Mouse (Mus musculus) liver, postnatal 0 days (tissue): ENCODE measurements around the gene Apof. TPM values are rescaled to one million over a fixed set of nuclear protein-coding genes. Genes with fewer than 3 reads are reported as not detected.
"Not testable (repeated sequence)": the region's sequence is repeated elsewhere in the genome, so short reads cannot be mapped to it uniquely, and the experiment has no call there.

Experiments
- ATAC-seq: fragments of 200-750 bp; cut with Nextera tagmentation; 2 replicates; pipeline ENCODE4 v1.8.0; 2017; ENCODE audit warnings: mild to moderate bottlenecking, moderate library complexity
- DNase-seq: peaks from one replicate; pipeline ENCODE4 v3.0.0-alpha.2; 2016
- H3K27ac ChIP-seq: fragments of 300-500 bp; sonication (generic); 2 replicates; pipeline ENCODE4 v1.5.1; 2014; ENCODE audit warnings: antibody characterized with exemption, moderate library complexity, mild to moderate bottlenecking, low read depth
- H3K27me3 ChIP-seq: fragments of 300-500 bp; sonication (generic); 2 replicates; pipeline ENCODE4 v1.6.1; 2014; ENCODE audit warnings: low read length, control low read depth, mixed read lengths; ENCODE audit not compliant: insufficient read depth
- H3K36me3 ChIP-seq: fragments of 300-500 bp; sonication (generic); replicated peaks from 2 replicates; pipeline ENCODE4 v1.6.1; 2014; ENCODE audit warnings: mild to moderate bottlenecking, control low read depth, low read length, moderate library complexity, mixed read lengths; ENCODE audit not compliant: insufficient read depth
- H3K4me1 ChIP-seq: fragments of 300-500 bp; sonication (generic); 2 replicates; pipeline ENCODE4 v1.6.1; 2014; ENCODE audit warnings: antibody characterized with exemption, mild to moderate bottlenecking, control low read depth; ENCODE audit not compliant: insufficient read depth
- H3K4me2 ChIP-seq: fragments of 300-500 bp; sonication (generic); 2 replicates; pipeline ENCODE4 v1.6.1; 2014; ENCODE audit warnings: low read depth, mild to moderate bottlenecking, low read length, moderate library complexity, mixed read lengths
- H3K4me3 ChIP-seq: fragments of 300-500 bp; sonication (generic); 2 replicates; pipeline ENCODE4 v1.5.1; 2014; ENCODE audit warnings: low read depth, low read length
- H3K9ac ChIP-seq: fragments of 300-500 bp; sonication (generic); replicated peaks from 2 replicates; pipeline ENCODE4 v1.6.1; 2014; ENCODE audit warnings: mild to moderate bottlenecking, moderate library complexity
- H3K9me3 ChIP-seq: fragments of 300-500 bp; sonication (generic); 2 replicates; pipeline ENCODE4 v1.6.1; 2016; ENCODE audit warnings: mild to moderate bottlenecking, control low read depth, low read length, mixed read lengths
- CTCF ChIP-seq: sonication (generic); IDR thresholded peaks from 2 replicates; pipeline ENCODE4 v1.5.1; 2016; ENCODE audit warnings: antibody characterized with exemption, low read depth
- EP300 ChIP-seq: IDR thresholded peaks from 2 replicates; pipeline ENCODE4 v1.6.1; 2016; ENCODE audit warnings: antibody characterized with exemption, low read depth, mild to moderate bottlenecking
- WGBS: fragments of 180-500 bp; shearing (Covaris S2); extraction: QIAGEN DNeasy Blood & Tissue Kit; methylation state at CpG from one replicate; pipeline ENCODE4 v1.1.7; 2014; ENCODE audit not compliant: insufficient replicate concordance; 5-methylcytosine and 5-hydroxymethylcytosine counted together
- polyA plus RNA-seq: library from polyadenylated mRNA; unstranded; fragments of >200 nt; fragmentation: Nextera tagmentation; extraction: Ambion mirVana; gene quantifications from 2 replicates; pipeline ENCODE4 v1.2.1, GENCODE M21; 2015

Apof gene
- polyA plus RNA-seq, 1 experiment from 2014 or later = 1,338 TPM

GRCm38 (mm10) chr10:128263393-128264310 is 4.8 kb upstream of the Apof start:
- H3K4me1 ChIP-seq = peaks cover 12% of the 10 kb centered on the region
- H3K9me3 ChIP-seq = no peaks in the 10 kb centered on the region
- no peak overlapping the region for H3K27ac ChIP-seq
- 72% methylated on average over 6 of the region's 6 CpGs for WGBS
- no peaks in the 10 kb centered on the region for H3K27me3 ChIP-seq
- H3K4me2 ChIP-seq = no peak overlapping the region
- ATAC-seq (no peak), DNase-seq (no peak)
- H3K4me3 ChIP-seq = no peak overlapping the region
- TF ChIP-seq CTCF (no peak), EP300 (no peak)
- no peak overlapping the region for H3K9ac ChIP-seq
- no peaks in the 10 kb centered on the region for H3K36me3 ChIP-seq

- peak overlapping the region; percentile 63 for H3K9ac ChIP-seq
- H3K4me3 ChIP-seq = peak overlapping the region; percentile 83
- peak overlapping the region; percentile 68 for H3K4me2 ChIP-seq
- peaks cover 16% of the 10 kb centered on the region for H3K4me1 ChIP-seq
- no peaks in the 10 kb centered on the region for H3K27me3 ChIP-seq
- H3K36me3 ChIP-seq = no peaks in the 10 kb centered on the region
- ATAC-seq (no peak), DNase-seq (no peak)
- H3K27ac ChIP-seq = peak overlapping the region; percentile 92
- WGBS = 80% methylated on average over 16 of the region's 16 CpGs
- no peaks in the 10 kb centered on the region for H3K9me3 ChIP-seq
- no peak for TF ChIP-seq CTCF
- TF ChIP-seq EP300 = no peak
Observed at GRCm38 (mm10) chr10:128269206-128269910, 887 bp downstream of the Apof start.

DNA sequence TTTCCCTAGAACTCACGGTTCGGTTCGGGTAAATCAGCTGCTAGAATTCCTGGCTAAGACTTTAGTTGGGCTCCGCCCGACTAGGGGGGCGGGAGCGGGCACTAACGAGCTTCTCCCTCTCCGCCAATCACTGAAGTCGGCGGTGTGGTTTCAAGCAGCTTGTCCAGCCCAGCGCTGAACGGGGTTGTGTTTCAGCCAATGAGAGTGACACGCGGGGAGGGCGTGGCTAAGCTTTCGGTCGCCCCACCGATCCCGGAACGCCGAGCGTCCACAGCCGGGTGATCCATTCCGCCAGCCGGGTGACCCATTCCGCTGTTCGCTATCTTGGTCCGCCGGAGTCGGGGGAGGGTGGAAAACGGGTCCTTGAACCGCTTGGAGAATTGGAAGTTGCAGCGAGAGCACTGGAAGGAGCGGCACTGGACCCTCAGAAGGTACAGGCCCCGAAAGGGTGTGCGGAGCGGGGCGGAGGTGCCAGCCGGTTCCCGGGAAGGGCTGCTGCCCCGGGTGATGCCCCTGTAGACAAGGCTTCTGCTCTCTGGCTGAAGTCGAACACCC is 1.9 kb downstream of the Apof start, which contains the start of gene Stat2:
Stat2 (plus strand) TSS at position 273 of the 555 bp plus-strand sequence.
- Histone ChIP-seq H3K27ac (peak within 1 kb of the TSS; percentile 92), H3K4me2 (peak within 1 kb of the TSS; percentile 68), H3K9me3 (no peaks in the 10 kb centered on the region), H3K27me3 (no peaks in the 10 kb centered on the region), H3K36me3 (no peaks in the 10 kb centered on the region), H3K9ac (peak within 1 kb of the TSS; percentile 82), H3K4me1 (peaks cover 16% of the 10 kb centered on the region), H3K4me3 (peak within 1 kb of the TSS; percentile 83)
- peak; percentile 93 for ATAC-seq
- peak; percentile 98 for DNase-seq
- peak; percentile 70 for TF ChIP-seq EP300
- TF ChIP-seq CTCF = no peak
- under 1% methylated on average over 43 of the region's 43 CpGs for WGBS

- no peak for TF ChIP-seq CTCF
- TF ChIP-seq EP300 = no peak
- Histone ChIP-seq H3K27me3 (no peaks in the 10 kb centered on the region), H3K4me1 (peaks cover 16% of the 10 kb centered on the region), H3K27ac (peak overlapping the region; percentile 88), H3K9me3 (no peaks in the 10 kb centered on the region), H3K36me3 (no peaks in the 10 kb centered on the region), H3K9ac (peak overlapping the region; percentile 82), H3K4me2 (peak overlapping the region; percentile 68), H3K4me3 (peak overlapping the region; percentile 83)
- WGBS = 35% methylated on average over 7 of the region's 7 CpGs
- ATAC-seq (no peak), DNase-seq (no peak)
Observed at GRCm38 (mm10) chr10:128270866-128271265, 2.4 kb downstream of the Apof start.

DNA sequence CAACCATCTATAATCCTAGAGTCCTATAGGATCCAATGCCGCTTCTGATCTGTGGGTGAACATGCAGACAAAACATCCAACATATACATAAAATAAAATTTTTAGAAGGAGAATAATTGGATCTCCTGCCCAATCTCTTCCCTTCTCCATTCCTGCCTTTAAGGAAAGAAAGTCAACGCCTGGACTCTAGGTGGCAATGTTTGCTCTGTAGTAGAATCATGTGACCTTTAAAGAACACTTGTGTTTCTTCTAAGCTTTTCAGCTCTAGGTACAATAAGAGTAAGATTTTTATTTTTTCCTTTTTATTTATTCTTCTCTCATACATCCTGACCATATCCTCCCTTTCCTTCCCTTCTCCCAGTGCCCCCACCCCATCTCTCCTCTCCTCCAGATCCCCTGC is 3.4 kb downstream of the Apof start:
- DNase-seq = no peak
- peak overlapping the region; percentile 68 for H3K4me2 ChIP-seq
- H3K4me3 ChIP-seq = peak overlapping the region; percentile 83; the same call in 1 of the 2 replicates

DNA sequence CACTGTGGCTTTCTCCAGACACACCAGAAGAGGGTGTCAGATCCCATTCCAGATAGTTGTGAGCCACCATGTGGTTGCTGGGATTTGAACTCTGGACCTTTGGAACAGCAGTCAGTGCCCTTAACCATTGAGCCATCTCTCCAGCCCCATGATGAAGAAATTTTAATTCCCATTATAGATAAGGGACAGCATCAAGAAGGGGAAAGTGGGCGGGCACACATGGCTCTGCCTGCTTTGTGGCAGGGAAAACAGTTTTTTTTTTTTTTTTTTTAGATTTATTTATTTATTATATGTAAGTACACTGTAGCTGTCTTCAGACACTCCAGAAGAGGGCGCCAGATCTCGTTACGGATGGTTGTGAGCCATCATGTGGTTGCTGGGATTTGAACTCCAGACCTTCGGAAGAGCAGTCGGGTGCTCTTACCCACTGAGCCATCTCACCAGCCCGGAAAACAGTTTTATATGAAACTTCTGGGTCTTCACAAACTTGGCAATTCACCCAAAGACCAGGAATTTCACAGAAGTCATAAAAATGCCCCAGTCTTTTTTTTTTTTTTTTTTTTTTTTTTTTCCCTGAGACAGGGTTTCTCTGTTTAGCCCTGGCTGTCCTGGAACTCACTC is 4.5 kb downstream of the Apof start:
- WGBS = 95% methylated on average over 4 of the region's 7 CpGs
- not testable (repeated sequence) for H3K9ac ChIP-seq, H3K27me3 ChIP-seq, H3K4me3 ChIP-seq, H3K4me2 ChIP-seq, H3K9me3 ChIP-seq, H3K27ac ChIP-seq, ATAC-seq, DNase-seq
- H3K36me3 ChIP-seq = peaks cover 16% of the 10 kb centered on the region
- H3K4me1 ChIP-seq = peaks cover 16% of the 10 kb centered on the region

More for the DNA sequence above, 3.4 kb downstream of the Apof start:
- Histone ChIP-seq H3K36me3 (peaks cover 7% of the 10 kb centered on the region), H3K27me3 (no peaks in the 10 kb centered on the region), H3K27ac (no peak overlapping the region), H3K9me3 (no peaks in the 10 kb centered on the region), H3K4me1 (peaks cover 16% of the 10 kb centered on the region), H3K9ac (peak overlapping the region; percentile 36; the same call in 1 of the 2 replicates)
- no peak for ATAC-seq
- peak; percentile 57 for TF ChIP-seq CTCF
- no peak for TF ChIP-seq EP300
- WGBS = 56% methylated on average over 2 of the region's 2 CpGs

DNA sequence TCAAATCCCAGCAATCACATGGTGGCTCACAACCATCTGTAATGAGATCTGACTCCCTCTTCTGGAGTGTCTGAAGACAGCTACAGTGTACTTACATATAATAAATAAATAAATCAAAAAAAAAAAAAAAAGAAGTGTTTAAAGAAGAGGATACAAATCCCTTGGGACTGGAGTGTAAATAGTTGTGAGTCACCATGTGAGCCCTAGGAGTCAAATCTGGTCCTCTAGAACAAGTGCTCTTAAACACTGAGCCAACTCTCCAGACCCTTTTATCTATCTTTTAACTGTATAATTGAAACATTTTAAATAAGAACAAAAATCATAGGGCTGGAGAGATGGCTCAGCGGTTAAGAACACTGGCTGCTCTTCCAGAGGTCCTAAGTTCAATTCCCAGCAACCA is 6.9 kb downstream of the Apof start:
- not testable (repeated sequence) for H3K4me2 ChIP-seq, H3K27me3 ChIP-seq, ATAC-seq, H3K4me3 ChIP-seq, H3K9me3 ChIP-seq, H3K27ac ChIP-seq, DNase-seq, H3K9ac ChIP-seq
- 93% methylated on average over 1 of the region's 1 CpGs for WGBS
- Histone ChIP-seq H3K36me3 (peaks cover 39% of the 10 kb centered on the region), H3K4me1 (peaks cover 10% of the 10 kb centered on the region)
